Mouse (Mus musculus): ENCODE results near the gene Gnai3. TPM values are rescaled to one million over a fixed set of nuclear protein-coding genes. Genes with fewer than 3 reads are reported as not detected.

The Gnai3 gene
- polyA plus RNA-seq, 1 experiment from 2014 or later, result 49.1 TPM

GRCm38 (mm10) chr3:108124131-108124530 is 21.8 kb downstream of the Gnai3 start:
- H3K9me3 ChIP-seq (ENCODE audit: low read length), result no peaks in the 10 kb centered on the region
- no peaks in the 10 kb centered on the region for H3K27me3 ChIP-seq (ENCODE audit: insufficient read depth, low read length)
- H3K36me3 ChIP-seq (replicated peaks; ENCODE audit: insufficient read depth, low read length), result peaks cover 38% of the 10 kb centered on the region
- H3K4me1 ChIP-seq (ENCODE audit: insufficient read depth), result peaks cover 35% of the 10 kb centered on the region
- H3K4me3 ChIP-seq (ENCODE audit: low read depth, low read length), result no peak overlapping the region
- TF ChIP-seq CTCF (IDR thresholded peaks at IDR 0.05; ENCODE audit: low read depth) (no peak), EP300 (IDR thresholded peaks at IDR 0.05; ENCODE audit: low read depth) (no peak)
- no peak overlapping the region for H3K9ac ChIP-seq (replicated peaks)
- 20% methylated on average over 1 of the region's 1 CpGs for WGBS (ENCODE audit: insufficient replicate concordance)
- no peak overlapping the region for H3K4me2 ChIP-seq (ENCODE audit: low read depth, low read length)
- ATAC-seq (no peak), DNase-seq (no peak)
- H3K27ac ChIP-seq (ENCODE audit: low read depth), result no peak overlapping the region

GRCm38 (mm10) chr3:108123242-108123641 is 22.7 kb downstream of the Gnai3 start:
- Histone ChIP-seq H3K4me1 (ENCODE audit: insufficient read depth) (peaks cover 26% of the 10 kb centered on the region), H3K9ac (replicated peaks) (no peak overlapping the region), H3K9me3 (ENCODE audit: low read length) (no peaks in the 10 kb centered on the region), H3K36me3 (replicated peaks; ENCODE audit: insufficient read depth, low read length) (peaks cover 47% of the 10 kb centered on the region), H3K4me2 (ENCODE audit: low read depth, low read length) (no peak overlapping the region), H3K27ac (ENCODE audit: low read depth) (no peak overlapping the region), H3K27me3 (ENCODE audit: insufficient read depth, low read length) (no peaks in the 10 kb centered on the region), H3K4me3 (ENCODE audit: low read depth, low read length) (no peak overlapping the region)
- no peak for ATAC-seq
- DNase-seq, result no peak
- 84% methylated on average over 5 of the region's 5 CpGs for WGBS (ENCODE audit: insufficient replicate concordance)
- TF ChIP-seq CTCF (IDR thresholded peaks at IDR 0.05; ENCODE audit: low read depth) (no peak), EP300 (IDR thresholded peaks at IDR 0.05; ENCODE audit: low read depth) (no peak)

- H3K9ac ChIP-seq (replicated peaks), result no peak overlapping the region
- WGBS (ENCODE audit: insufficient replicate concordance), result 83% methylated on average over 3 of the region's 3 CpGs
- H3K4me1 ChIP-seq (ENCODE audit: insufficient read depth), result peaks cover 17% of the 10 kb centered on the region
- H3K4me2 ChIP-seq (ENCODE audit: low read depth, low read length), result no peak overlapping the region
- no peak overlapping the region; the same call in 1 of the 2 replicates for H3K27ac ChIP-seq (ENCODE audit: low read depth)
- ATAC-seq, result no peak
- H3K9me3 ChIP-seq (ENCODE audit: low read length), result no peaks in the 10 kb centered on the region
- no peak overlapping the region for H3K4me3 ChIP-seq (ENCODE audit: low read depth, low read length)
- no peaks in the 10 kb centered on the region for H3K27me3 ChIP-seq (ENCODE audit: insufficient read depth, low read length)
- peaks cover 59% of the 10 kb centered on the region for H3K36me3 ChIP-seq (replicated peaks; ENCODE audit: insufficient read depth, low read length)
- TF ChIP-seq EP300 (IDR thresholded peaks at IDR 0.05; ENCODE audit: low read depth) (no peak), CTCF (IDR thresholded peaks at IDR 0.05; ENCODE audit: low read depth) (no peak)
- DNase-seq, result no peak
Observed at GRCm38 (mm10) chr3:108121101-108121500, 24.8 kb downstream of the Gnai3 start.

GRCm38 (mm10) chr3:108117465-108117864 is 28.5 kb downstream of the Gnai3 start:
- ATAC-seq, result no peak
- no peaks in the 10 kb centered on the region for H3K27me3 ChIP-seq (ENCODE audit: insufficient read depth, low read length)
- peaks cover 11% of the 10 kb centered on the region for H3K4me1 ChIP-seq (ENCODE audit: insufficient read depth)
- no peaks in the 10 kb centered on the region for H3K9me3 ChIP-seq (ENCODE audit: low read length)
- TF ChIP-seq EP300 (IDR thresholded peaks at IDR 0.05; ENCODE audit: low read depth), result no peak
- TF ChIP-seq CTCF (IDR thresholded peaks at IDR 0.05; ENCODE audit: low read depth), result no peak
- H3K36me3 ChIP-seq (replicated peaks; ENCODE audit: insufficient read depth, low read length), result peaks cover 70% of the 10 kb centered on the region
- no peak overlapping the region for H3K9ac ChIP-seq (replicated peaks)
- no peak overlapping the region for H3K4me3 ChIP-seq (ENCODE audit: low read depth, low read length)
- DNase-seq, result no peak
- no peak overlapping the region for H3K27ac ChIP-seq (ENCODE audit: low read depth)
- 89% methylated on average over 6 of the region's 6 CpGs for WGBS (ENCODE audit: insufficient replicate concordance)
- no peak overlapping the region for H3K4me2 ChIP-seq (ENCODE audit: low read depth, low read length)

GRCm38 (mm10) chr3:108113591-108114289 is 32.2 kb downstream of the Gnai3 start:
- H3K4me3 ChIP-seq (ENCODE audit: low read depth, low read length), result no peak overlapping the region
- 65% methylated on average over 7 of the region's 7 CpGs for WGBS (ENCODE audit: insufficient replicate concordance)
- peaks cover 76% of the 10 kb centered on the region for H3K36me3 ChIP-seq (replicated peaks; ENCODE audit: insufficient read depth, low read length)
- H3K27me3 ChIP-seq (ENCODE audit: insufficient read depth, low read length), result no peaks in the 10 kb centered on the region
- DNase-seq (no peak), ATAC-seq (peak; percentile 77)
- H3K27ac ChIP-seq (ENCODE audit: low read depth), result peak overlapping the region; percentile 48; the same call in 1 of the 2 replicates
- no peaks in the 10 kb centered on the region for H3K9me3 ChIP-seq (ENCODE audit: low read length)
- peak overlapping the region; percentile 26; the same call in 1 of the 2 replicates for H3K4me2 ChIP-seq (ENCODE audit: low read depth, low read length)
- no peak for TF ChIP-seq CTCF (IDR thresholded peaks at IDR 0.05; ENCODE audit: low read depth)
- no peak; the same call in 1 of the 2 replicates for TF ChIP-seq EP300 (IDR thresholded peaks at IDR 0.05; ENCODE audit: low read depth)
- H3K9ac ChIP-seq (replicated peaks), result no peak overlapping the region
- H3K4me1 ChIP-seq (ENCODE audit: insufficient read depth), result peaks cover 15% of the 10 kb centered on the region

- no peak overlapping the region for H3K9ac ChIP-seq (replicated peaks)
- peaks cover 15% of the 10 kb centered on the region for H3K4me1 ChIP-seq (ENCODE audit: insufficient read depth)
- H3K36me3 ChIP-seq (replicated peaks; ENCODE audit: insufficient read depth, low read length), result peaks cover 74% of the 10 kb centered on the region
- 73% methylated on average over 4 of the region's 4 CpGs for WGBS (ENCODE audit: insufficient replicate concordance)
- ATAC-seq, result no peak
- H3K9me3 ChIP-seq (ENCODE audit: low read length), result no peaks in the 10 kb centered on the region
- no peak overlapping the region for H3K4me2 ChIP-seq (ENCODE audit: low read depth, low read length)
- no peaks in the 10 kb centered on the region for H3K27me3 ChIP-seq (ENCODE audit: insufficient read depth, low read length)
- H3K4me3 ChIP-seq (ENCODE audit: low read depth, low read length), result no peak overlapping the region
- DNase-seq, result no peak
- TF ChIP-seq EP300 (IDR thresholded peaks at IDR 0.05; ENCODE audit: low read depth) (no peak), CTCF (IDR thresholded peaks at IDR 0.05; ENCODE audit: low read depth) (no peak)
- H3K27ac ChIP-seq (ENCODE audit: low read depth), result peak overlapping the region; percentile 34; the same call in 1 of the 2 replicates
Observed at GRCm38 (mm10) chr3:108112666-108113065, 33.3 kb downstream of the Gnai3 start.
